Mouse (Mus musculus): Measurements from ENCODE around the gene Ube2e1.

The Ube2e1 gene

DNA sequence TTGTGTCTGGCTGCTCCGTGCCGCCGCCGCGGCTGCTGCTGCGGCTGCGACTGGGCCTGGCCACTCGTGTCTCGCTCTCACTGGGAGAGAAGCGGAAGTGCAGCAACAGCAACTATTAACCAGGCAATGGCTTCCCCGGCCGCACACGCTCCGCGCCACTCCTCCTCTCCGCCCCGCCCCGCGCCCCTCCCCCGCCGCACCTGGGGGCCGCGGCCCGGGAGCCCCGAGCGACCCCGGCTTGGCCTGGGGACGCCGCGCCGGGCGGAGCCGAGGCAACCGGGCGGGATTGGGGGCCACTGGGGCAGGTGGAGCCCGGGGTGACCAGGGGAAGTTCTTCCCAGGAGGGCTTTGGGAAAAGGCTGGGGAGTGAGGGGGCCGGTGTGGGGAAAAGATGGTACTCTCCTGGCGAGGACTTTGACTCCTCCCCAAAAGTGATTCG is at the start of gene Ube2e1:
TSS of gene Ube2e1 (minus strand) at position 167 of the 439 bp plus-strand sequence.
- DNase-seq (ENCODE audit: low read depth, low spot score) = no peak

DNA sequence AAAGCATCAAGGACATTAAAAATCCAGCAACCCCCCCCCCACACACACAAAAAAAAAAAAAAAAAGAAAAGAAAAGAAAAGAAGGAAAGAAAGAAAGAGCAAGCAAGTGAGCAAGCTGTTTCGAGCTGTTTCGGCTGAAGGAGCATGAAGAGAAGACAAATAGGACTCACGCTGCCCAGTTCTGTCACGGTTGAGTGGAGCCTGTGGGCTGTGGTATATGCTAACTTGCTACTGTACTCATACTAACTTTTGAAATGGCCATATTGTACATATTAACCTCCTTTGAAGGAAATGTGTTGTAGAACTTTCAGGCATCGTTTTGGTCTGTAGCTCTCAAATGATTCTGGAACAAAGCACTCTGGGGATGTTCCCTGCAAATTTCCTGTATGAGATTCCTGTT is 48.2 kb upstream of the Ube2e1 start:
- DNase-seq (ENCODE audit: low read depth, low spot score) = no peak

DNA sequence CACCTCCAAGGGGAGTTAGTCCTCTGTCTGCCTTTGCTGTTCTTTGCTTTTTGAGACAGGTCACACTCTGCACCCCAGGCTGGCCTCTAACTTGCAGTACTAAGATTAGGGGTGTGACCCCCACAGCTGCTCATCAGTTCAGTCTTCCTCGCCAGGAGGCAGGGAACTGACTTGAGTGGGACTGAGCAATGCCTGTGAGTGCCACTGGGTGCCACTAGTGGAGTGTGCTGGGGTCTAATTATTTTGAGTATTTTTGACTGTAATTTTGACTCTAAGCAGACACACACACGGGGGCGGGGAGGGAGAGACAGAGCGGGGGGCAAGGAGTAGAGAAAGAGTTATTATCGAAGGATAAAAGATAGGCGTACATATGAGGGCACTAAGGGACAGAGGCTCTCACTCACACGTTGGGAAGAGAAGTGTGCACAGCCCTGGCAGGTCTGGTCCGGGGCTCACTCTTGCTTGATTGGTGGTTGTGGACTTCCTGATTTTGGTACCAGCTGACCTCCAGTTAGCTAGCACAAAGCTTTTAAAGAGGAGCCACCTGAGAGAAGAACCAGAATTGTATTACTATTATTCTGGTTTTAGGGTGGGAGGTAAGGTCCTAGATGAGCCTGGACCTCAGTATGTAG is 46.4 kb upstream of the Ube2e1 start:
- no peak for DNase-seq (ENCODE audit: low read depth, low spot score)

DNA sequence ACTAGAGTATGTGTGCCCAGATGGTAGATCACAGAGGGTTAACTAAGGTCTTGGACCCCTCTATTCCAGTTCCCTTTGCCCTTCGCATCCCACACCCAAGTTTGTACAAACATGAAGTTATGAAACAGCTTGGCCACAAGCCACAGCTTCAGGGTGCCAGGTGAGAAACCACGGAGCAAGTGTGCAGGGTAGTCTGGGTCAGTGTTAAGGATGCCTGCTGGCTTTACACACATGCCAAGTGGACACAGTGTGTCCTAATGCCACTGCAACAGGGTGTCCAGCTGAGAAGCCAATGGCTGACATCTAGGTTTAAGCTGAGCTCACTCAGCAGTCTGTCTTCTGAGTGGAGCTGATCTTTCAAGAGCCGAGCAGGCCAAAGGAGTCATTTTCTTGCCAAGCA is 44.5 kb upstream of the Ube2e1 start:
- DNase-seq (ENCODE audit: low read depth, low spot score) = no peak

DNA sequence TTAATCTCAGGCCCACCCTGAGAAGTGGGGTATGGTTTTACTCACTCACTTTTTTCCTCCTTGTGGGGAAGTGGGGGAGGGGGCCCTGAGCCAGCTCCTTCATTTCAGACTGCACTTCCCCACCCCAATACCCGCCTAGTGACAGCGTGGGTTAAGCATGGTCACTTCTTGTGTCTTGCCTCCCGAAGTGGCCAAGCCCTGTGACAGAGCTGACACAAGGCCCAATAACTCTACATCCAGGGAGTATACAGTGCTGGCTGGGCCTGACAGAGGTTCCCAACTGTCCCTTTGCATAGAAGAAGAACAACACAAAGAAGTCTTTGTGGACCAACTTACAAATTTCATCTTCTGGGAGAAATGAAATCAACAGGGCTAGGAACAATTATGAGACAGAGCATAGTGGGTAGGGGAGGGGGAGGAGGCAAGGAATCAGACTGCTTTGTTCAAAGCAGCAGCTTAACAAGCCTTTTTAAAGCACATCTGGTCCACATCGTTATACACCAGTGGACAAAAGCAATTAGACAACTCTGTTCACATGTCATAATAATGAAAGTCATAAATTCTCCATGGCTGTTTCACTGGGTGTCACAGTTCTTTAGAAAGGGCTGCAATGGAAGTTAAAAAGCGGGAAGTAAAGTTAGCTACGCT is 42.2 kb upstream of the Ube2e1 start:
- no peak for DNase-seq (ENCODE audit: low read depth, low spot score)

DNA sequence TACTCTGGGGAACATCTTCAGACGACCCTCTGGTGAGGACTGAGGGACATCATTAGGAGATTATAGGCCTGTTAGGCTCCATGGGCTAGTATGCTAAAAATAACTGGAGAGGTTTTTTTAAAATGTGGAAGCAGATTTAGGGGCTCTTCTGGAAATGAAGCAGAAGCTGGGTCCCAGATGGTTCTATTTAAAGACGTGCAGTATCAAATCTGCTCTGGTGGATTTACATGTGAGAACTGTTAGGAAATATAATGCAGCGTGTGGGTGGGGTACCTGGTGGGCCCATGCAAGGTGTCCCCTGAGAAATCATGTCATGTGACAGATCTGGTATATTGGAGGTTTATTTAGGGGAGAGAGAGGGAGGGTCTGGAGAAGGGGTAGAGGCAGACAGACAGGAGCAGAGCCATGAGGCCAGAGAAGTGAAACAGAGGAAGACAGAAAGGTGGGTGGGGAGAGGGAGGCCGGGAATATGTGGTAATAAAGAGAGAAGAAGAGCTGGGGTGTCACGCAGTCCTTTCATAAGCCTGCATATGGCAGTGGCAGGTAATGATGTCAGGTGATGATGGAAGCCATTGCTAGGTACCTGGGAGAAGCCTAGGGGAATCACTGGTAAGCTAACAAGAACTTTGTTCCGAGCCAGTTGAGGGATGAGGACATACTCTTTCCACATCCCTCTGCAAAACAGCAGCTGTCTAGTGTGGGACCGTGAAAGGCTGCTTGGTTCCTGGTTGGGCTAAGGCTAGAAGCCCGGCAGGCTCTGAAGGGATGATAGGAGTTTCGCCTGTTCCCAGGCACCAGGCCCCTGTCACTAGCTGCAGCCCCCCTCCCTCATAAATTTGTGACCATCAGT is 41.3 kb upstream of the Ube2e1 start:
- DNase-seq (ENCODE audit: low read depth, low spot score) = no peak

DNA sequence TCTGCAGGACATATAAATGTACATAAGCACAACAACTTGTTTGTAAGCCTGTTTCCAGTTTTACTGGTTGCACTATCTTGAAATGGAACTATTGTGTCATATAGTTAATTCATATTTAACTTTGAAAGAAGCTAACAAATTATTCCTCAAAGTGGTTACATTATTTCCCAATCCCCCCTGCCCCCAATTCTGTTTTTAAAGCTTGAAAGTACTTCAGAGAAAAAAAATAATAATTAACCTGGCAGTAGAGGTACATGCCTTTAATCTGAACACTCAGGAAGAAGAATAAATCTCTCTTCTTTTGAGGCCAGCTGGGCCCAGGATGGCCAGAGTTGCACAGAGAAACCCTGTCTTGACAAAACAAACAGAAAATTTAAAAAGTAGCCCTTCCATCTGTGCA is 37.4 kb upstream of the Ube2e1 start:
- DNase-seq (ENCODE audit: low read depth, low spot score) = no peak

DNA sequence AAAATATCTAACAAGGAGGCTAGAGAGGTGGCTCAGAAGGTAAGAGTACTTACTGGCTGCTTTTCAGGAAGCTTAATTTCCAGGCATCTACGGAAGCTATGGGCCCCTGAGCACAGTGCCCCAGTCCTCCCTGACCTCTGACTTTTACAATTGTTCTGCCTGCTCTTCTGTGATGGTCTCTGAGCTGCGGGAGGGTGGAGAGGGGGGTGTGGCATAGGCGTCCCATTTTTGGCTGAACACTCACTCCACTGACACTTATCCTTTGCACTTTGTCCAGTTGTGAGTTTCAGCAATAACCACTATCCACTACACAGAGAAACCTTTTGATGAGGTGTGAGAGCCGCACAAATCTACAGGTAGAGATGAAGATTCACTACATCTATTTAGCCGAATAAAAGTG is 35.4 kb upstream of the Ube2e1 start:
- DNase-seq (ENCODE audit: low read depth, low spot score) = no peak

DNA sequence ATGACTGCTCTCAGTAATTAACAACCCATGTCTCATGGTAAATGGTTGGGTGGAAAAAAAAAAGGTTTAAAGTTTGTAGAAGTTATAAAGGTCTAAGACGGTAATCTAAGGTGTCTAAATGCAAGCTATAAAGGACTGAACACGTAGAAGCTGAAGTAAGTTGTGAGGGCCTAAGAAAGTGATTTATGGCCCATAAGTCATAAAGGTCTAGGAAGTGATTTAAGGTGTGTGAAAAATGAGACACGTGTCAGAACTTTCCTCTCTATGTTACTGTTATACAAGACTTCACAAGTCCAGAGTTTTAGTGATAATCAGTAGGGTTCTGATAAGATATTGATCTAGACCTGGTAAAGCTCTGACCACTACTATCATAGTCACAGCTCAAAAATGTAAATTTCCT is 32.7 kb upstream of the Ube2e1 start:
- no peak for DNase-seq (ENCODE audit: low read depth, low spot score)

DNA sequence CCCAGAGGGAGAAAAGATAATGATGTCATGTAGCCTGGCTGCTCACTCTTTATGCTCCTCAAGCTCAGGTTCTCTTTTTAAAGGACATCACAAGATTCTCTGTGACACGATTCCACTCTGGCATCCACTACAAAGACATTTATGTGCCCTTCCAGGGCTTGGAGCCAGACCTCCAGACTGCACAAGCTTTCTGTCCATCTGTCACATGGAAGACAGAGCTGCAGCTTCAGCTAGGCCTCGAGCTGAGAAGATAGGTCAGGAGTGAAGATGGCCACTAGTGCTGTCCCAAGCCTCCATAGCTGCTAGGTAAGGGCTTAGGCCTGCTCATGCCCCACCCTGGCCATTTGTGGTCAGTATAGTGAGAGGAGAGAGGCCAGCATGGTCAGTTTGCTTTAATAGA is 24.8 kb upstream of the Ube2e1 start:
- no peak for DNase-seq (ENCODE audit: low read depth, low spot score)

DNA sequence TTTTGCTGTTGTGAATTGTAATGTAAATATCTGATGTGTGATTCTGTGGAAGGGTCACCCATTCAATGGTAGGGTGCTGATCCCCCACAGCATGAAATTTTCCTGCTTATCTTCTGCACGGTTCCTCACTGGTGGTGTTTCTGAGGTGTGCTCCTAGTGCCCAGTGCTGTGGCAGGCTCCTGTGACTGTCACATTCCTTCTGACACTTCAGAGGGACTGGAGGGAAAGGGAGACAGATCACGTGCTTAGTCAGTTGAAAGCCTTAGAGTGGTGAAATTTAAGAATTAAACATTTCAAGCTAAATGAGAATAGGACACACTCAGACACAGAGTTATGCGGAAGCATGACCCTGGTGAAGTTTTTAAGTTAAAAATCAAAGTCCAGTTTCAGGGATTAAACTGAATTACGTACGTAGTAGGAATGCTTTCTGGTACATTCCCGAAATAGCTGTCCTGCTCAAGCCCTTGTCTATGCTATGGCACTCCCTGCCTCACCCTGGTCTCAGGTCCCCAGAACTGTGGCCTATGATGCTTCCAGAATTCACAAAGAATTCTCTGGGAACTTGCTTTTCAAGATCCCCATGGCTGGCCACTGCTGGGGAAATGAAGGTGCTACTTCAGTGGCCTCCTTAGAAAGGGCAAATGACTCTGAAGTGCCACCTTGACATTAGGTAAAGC is 24.0 kb upstream of the Ube2e1 start:
- no peak for DNase-seq (ENCODE audit: low read depth, low spot score)

DNA sequence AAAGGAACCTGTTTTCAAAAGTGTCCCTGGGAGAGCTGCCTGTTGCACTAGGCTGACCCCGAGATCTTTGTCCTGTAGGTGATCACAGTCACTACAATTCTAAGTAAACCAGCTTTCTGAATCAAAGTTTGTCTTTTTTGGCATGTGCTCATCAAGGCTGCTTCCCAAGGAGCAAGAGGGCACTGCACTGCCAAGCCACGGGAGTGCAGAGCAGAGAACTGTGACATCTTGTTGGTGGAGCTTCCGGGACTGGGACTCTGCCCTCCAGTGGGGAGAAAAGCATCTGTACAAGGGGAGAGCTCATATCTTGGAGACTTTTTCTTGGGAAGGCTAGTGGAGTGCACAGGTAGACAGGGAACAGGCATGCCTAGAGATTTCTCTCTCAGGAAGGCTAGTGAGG is 21.9 kb upstream of the Ube2e1 start:
- no peak for DNase-seq (ENCODE audit: low read depth, low spot score)

DNA sequence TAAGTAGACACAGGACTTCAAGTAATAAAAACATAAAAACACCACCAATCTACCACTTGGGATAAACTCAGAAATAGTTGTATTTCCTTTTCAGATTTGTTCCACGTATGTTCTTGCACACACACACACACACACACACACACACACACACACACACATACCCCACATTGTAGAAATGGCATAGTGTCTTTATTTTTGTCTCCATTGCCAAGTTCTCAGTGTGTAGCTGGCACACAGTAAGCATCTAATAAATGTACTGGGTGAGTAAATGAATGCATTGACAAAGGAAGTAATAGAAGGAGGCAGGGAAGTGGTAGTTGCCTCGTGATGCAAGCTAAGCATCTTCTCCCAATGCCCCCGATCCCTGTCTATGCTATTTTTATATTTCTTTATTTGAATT is 21.3 kb upstream of the Ube2e1 start:
- no peak for DNase-seq (ENCODE audit: low read depth, low spot score)

DNA sequence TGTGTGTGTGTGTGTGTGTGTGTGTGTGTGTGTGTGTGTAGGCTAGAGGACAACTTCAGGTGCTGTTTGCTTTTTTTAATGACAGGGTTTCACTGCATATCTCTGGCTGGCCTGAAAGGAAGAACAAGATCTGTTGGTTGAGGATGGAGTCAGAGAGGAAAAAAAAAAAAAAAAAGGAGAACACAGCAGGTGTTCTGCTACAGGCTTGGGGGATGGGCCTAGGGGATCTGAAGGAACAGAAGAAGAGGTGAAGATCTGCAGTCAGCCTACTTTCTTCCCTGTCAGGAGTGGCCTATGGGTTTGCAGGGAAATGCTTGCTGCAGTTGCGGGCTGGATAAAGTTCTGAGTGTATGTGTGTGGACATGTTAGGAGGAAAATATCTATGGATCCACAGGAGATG is 19.0 kb upstream of the Ube2e1 start:
- DNase-seq (ENCODE audit: low read depth, low spot score) = no peak

DNA sequence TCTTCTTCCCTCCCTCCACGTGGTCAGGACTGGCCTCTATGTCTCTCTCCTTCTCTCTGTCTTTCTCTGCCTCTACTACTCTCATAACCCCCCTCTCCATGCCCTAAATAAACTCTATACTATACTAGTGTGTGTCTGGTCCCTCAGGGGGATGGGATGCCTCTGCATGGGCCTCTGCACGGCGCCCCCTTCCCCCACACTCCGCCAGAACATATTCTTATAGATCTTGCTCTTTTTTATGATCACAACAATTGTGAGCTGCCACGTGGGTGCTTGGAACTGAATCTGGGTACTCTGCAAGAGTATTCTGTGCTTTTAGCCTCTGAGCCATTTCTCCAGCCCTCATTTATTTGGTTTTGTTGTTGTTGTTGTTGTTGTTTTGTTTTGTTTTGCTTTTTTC is 18.2 kb upstream of the Ube2e1 start:
- no peak for DNase-seq (ENCODE audit: low read depth, low spot score)

DNA sequence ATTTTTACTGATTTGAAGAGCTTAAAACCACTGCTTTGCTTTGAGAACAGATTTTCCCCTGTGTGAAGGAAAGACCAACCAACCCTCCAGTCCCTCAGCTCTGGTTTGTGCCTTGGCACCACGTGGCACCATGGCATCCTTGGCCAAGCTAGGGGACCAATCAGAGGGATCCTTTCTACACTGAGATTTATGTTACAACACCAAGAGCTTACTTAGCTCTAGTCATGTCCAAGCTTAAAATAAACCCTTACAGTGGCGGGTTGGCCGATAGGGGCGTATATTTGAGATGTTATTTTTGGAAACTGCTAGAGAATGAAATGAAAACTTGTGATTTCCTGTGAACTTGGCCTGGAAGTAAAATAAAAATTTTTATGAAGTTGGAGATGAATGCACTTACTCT is 11.9 kb upstream of the Ube2e1 start:
- DNase-seq (ENCODE audit: low read depth, low spot score) = no peak

DNA sequence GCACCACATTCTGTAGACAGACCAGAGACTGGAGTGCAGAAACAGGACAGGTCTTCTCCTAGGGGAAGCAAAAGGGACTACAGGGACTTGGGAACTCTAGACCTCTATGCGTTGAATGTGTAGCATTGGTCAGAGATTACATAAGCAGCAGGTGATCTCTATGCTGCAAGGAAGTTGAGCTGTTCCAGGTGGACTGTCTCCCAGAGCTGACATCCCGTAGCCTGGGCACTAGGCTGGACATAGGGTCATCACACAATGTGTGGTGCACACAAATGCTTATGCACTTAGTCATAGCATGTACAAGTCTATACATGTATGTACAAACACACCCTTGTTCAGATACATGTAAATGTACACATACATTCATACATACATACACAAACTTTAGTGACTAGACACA is 11.1 kb upstream of the Ube2e1 start:
- no peak for DNase-seq (ENCODE audit: low read depth, low spot score)

DNA sequence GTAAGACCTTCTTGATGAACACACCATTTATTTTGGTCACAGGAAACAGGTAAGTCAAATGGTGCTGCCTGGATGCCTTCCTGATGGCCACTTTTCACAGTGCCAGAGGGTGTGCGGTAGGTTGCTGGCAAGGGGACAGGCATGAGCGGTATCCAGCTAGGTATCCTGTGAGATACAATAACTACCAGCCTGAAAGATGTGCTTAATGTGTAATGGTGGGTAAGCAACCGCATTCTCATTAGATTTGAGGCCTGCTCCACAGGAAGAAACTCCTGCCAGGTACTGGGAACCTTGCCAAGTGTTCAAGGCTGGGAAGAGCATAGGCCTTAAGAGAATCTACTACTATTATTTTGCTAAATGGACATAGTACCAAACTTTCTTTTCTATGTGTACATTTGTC is 9.4 kb upstream of the Ube2e1 start:
- DNase-seq (ENCODE audit: low read depth, low spot score) = no peak

DNA sequence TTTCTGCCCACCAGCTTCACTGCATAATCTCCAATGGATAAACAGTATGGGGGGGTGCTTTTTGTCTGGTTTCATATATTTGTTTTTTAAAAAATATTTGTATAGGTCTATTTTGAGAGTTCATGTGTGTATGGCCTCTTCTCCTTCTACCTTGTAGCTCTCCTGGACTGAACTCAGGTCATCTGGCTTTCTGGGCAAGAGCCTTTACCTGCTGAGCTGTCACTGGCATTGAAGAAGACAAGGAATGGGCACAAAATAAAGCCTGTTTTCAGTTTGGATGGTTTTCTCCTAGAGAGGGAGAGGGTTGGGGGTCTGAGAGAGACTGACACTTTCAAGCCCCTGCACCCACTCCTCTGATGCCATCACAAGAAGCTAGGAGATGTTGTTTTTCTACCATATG is 4.4 kb upstream of the Ube2e1 start:
- no peak for DNase-seq (ENCODE audit: low read depth, low spot score)

DNA sequence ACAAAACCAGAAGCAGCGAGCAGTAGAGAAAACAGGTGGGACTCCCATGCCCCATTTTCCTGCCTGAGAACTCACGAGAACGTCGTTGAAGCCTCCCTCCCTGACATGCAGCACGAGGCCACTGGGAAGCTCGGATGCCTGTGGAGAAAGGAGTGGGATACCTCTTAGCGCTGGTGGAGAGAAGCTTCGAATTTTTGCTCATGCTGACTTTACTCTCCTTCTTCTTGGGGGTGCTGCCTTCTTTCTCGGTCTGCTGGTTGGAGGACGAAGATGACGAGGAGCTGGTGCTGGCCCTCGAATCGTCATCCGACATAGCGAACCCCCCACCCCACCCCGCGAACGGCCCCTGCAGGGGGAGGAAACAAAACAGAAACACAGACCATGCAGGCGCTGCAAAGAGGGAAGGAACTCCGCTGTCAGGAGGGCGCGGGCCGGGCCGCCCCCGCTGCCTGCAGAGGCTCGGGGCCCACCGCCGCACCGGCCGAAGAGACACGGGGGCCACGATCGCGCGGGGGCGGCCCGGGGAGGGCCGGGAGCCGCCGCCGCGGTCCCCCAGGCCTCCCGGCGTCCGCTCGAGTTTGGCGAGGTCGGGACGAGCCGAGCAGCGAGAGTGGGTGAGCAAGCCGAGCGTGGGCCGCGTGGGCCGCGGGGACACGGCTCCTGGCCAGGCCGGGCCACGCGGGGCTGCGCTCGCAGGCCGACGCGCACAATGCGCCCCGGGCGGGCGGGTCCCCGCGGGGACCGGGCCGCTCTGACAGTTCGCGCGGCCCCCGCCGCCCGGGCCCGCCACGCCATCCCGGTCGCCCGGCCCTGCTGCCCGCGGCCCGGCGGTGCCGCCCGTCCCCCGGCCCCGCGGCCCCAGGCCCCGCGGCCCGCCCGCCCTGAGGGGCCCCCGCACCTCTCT is 618 bp downstream of the Ube2e1 start:
- DNase-seq (ENCODE audit: low read depth, low spot score) = no peak

DNA sequence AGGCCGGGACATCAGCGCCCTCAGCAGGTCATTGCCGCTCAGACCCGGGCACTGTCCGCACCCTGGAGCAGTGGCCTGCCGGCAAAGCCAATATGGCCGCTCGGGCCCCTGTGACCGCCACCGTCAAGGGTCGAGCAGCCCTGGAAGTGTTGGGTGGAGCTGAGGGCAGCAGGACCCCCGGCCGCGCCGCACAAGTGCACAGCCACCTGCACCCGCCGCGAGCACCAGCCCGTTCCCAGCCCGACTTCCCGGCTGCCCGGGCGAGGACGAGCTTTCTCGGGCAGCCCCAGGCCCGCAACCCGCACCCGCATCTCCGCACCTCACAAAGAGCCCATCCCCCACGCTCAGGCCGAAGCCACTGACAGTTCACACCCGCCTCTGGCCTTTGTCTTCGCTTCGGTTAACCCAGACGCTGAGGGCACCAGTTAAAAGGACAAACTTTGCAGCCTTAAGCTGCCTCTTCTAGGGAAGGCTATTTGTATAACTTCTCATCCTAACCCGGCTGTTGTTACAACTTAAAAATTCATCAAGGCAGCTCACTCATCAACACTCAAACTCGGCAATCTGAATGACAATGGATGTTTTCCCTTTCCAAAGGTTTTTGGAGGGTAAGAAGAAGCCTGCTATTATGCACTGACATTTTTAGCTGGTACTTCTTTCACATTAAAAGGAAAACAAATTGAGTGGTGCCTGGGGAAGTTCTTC is 4.5 kb downstream of the Ube2e1 start:
- no peak for DNase-seq (ENCODE audit: low read depth, low spot score)

All from c-Kit-negative CD71-positive TER-119-positive erythroid progenitor cells, embryonic 14.5 days (primary cell).